Mouse (Mus musculus): ENCODE results near the gene Lancl1. TPM values are rescaled to one million over a fixed set of nuclear protein-coding genes. Genes with fewer than 3 reads are reported as not detected.
A peak's percentile ranks its signal among the peaks of the same experiment; 100 is the strongest.

The Lancl1 gene
- total and polyA plus RNA-seq, 3 experiments, result 29.3 to 50.3 TPM; not detected in 1

GRCm38 (mm10) chr1:67042583-67042982 is 3.9 kb upstream of the Lancl1 start:
- Histone ChIP-seq H3K27me3 (ENCODE audit: control insufficient read depth in 1 of 2, insufficient read depth in 2 of 2, low read length in 2 of 2) (no peaks in the 10 kb centered on the region), H3K9me3 (replicated peaks; ENCODE audit: insufficient read depth, low read length) (no peaks in the 10 kb centered on the region), H3K36me3 (ENCODE audit: control insufficient read depth in 1 of 2, insufficient read depth in 2 of 2, low read length in 2 of 2) (peaks cover 0 to 5% of the 10 kb centered on the region in 2 experiments; a peak in 1 of 4 replicates), H3K27ac (ENCODE audit: control insufficient read depth, low read depth, low read length) (no peak overlapping the region), H3K79me2 (ENCODE audit: control insufficient read depth, insufficient read depth, low read length, poor library complexity) (peaks cover 4% of the 10 kb centered on the region; the same call in 1 of the 2 replicates), H3K4me1 (ENCODE audit: control insufficient read depth in 1 of 2, insufficient read depth in 2 of 2, low read length in 2 of 2) (peaks cover 0 to 4% of the 10 kb centered on the region in 2 experiments; a peak in 3 of 4 replicates), H3K4me3 (ENCODE audit: control insufficient read depth in 1 of 2, insufficient read depth in 1 of 2, low read depth in 2 of 2, low read length in 2 of 2) (no peak overlapping the region), H3K9ac (ENCODE audit: control insufficient read depth, low read depth, low read length, poor library complexity, severe bottlenecking) (no peak overlapping the region)
- no peak for DNase-seq (ENCODE audit: low read depth, low spot score)
- TF ChIP-seq MXI1 (IDR thresholded peaks at IDR 0.05; ENCODE audit: low read depth, low read length) (no peak), GATA1 (IDR thresholded peaks at IDR 0.05; ENCODE audit: low read depth, low read length) (no peak), MAX (IDR thresholded peaks at IDR 0.05; ENCODE audit: low read length) (no peak), NRF1 (IDR thresholded peaks at IDR 0.05; ENCODE audit: insufficient read depth, low read depth, low read length, poor library complexity, severe bottlenecking) (no peak), NELFE (IDR thresholded peaks at IDR 0.05; ENCODE audit: low read depth, low read length) (no peak), POLR2AphosphoS2 (IDR thresholded peaks at IDR 0.05; ENCODE audit: low read length) (no peak), UBTF (IDR thresholded peaks at IDR 0.05; ENCODE audit: borderline replicate concordance, insufficient read depth, low read depth, low read length) (no peak), JUND (IDR thresholded peaks at IDR 0.05; ENCODE audit: low read depth, low read length) (no peak), BHLHE40 (IDR thresholded peaks at IDR 0.05; ENCODE audit: borderline replicate concordance, low read depth, low read length) (no peak)

GRCm38 (mm10) chr1:67039083-67039482 is 411 bp upstream of the Lancl1 start:
- Histone ChIP-seq H3K4me3 (ENCODE audit: control insufficient read depth in 1 of 2, insufficient read depth in 1 of 2, low read depth in 2 of 2, low read length in 2 of 2) (peak overlapping the region; percentile 72 to 94), H3K9ac (ENCODE audit: control insufficient read depth, low read depth, low read length, poor library complexity, severe bottlenecking) (peak overlapping the region; percentile 56)
- no peak for TF ChIP-seq CHD1 (IDR thresholded peaks at IDR 0.05; ENCODE audit: low read depth, low read length)
- TF ChIP-seq MAFK (IDR thresholded peaks at IDR 0.05; ENCODE audit: borderline replicate concordance, low read depth, low read length), result no peak
- no peak for TF ChIP-seq SMC3 (IDR thresholded peaks at IDR 0.05; ENCODE audit: low read depth, low read length)
- TF ChIP-seq MYB (IDR thresholded peaks at IDR 0.05; ENCODE audit: low read depth, low read length), result no peak
- TF ChIP-seq MAX (IDR thresholded peaks at IDR 0.05; ENCODE audit: low read length), result peak; percentile 69
- no peak for TF ChIP-seq BHLHE40 (IDR thresholded peaks at IDR 0.05; ENCODE audit: borderline replicate concordance, low read depth, low read length)
- TF ChIP-seq POLR2A (IDR thresholded peaks at IDR 0.05; ENCODE audit: control insufficient read depth in 1 of 2, insufficient read depth in 1 of 2, low read depth in 1 of 2, low read length in 2 of 2, poor library complexity in 1 of 2), result no peak
- peak; percentile 69 for TF ChIP-seq SIN3A (IDR thresholded peaks at IDR 0.05; ENCODE audit: low read length)
- peak; percentile 60; the same call in 1 of the 2 replicates for TF ChIP-seq USF1 (IDR thresholded peaks at IDR 0.05; ENCODE audit: low read depth, low read length)
- TF ChIP-seq ZMIZ1 (IDR thresholded peaks at IDR 0.05; ENCODE audit: low read depth, low read length), result no peak
- TF ChIP-seq KAT2A (conservative IDR thresholded peaks at IDR 0.05; ENCODE audit: low read depth, low read length), result no peak
- no peak for TF ChIP-seq TCF12 (IDR thresholded peaks at IDR 0.05; ENCODE audit: low read depth, low read length)
- TF ChIP-seq ETS1 (IDR thresholded peaks at IDR 0.05; ENCODE audit: low read depth, low read length), result no peak
- 0 out of 2 replicates have a peak, but pooled peaks have one; percentile 4 for TF ChIP-seq MYC (IDR thresholded peaks at IDR 0.05; ENCODE audit: low read depth, low read length)
- TF ChIP-seq TBP (IDR thresholded peaks at IDR 0.05; ENCODE audit: low read depth, low read length), result no peak
- TF ChIP-seq ZKSCAN1 (IDR thresholded peaks at IDR 0.05; ENCODE audit: low read depth, low read length), result no peak
- no peak for TF ChIP-seq CHD2 (IDR thresholded peaks at IDR 0.05; ENCODE audit: low read length)
- no peak for TF ChIP-seq POLR2AphosphoS2 (IDR thresholded peaks at IDR 0.05; ENCODE audit: low read length)
- TF ChIP-seq RCOR1 (IDR thresholded peaks at IDR 0.05; ENCODE audit: low read depth, low read length), result no peak
- TF ChIP-seq ZNF384 (IDR thresholded peaks at IDR 0.05; ENCODE audit: low read depth, low read length), result no peak
- TF ChIP-seq GATA1 (IDR thresholded peaks at IDR 0.05; ENCODE audit: low read depth, low read length), result no peak
- TF ChIP-seq GABPA (IDR thresholded peaks at IDR 0.05; ENCODE audit: low read depth, low read length), result no peak
- TF ChIP-seq NELFE (IDR thresholded peaks at IDR 0.05; ENCODE audit: low read depth, low read length), result no peak
- TF ChIP-seq RAD21 (IDR thresholded peaks at IDR 0.05; ENCODE audit: low read depth, low read length), result no peak
- TF ChIP-seq CTCF (IDR thresholded peaks at IDR 0.05 in 2 of 3, conservative IDR thresholded peaks at IDR 0.05 in 1 of 3; ENCODE audit: control insufficient read depth in 1 of 3, insufficient read depth in 1 of 3, low read depth in 2 of 3, low read length in 3 of 3, poor library complexity in 1 of 3, severe bottlenecking in 1 of 3), result no peak
- TF ChIP-seq MEF2A (IDR thresholded peaks at IDR 0.05; ENCODE audit: extremely low read depth, insufficient replicate concordance, low read depth, low read length, poor library complexity, severe bottlenecking), result no peak
- TF ChIP-seq E2F4 (IDR thresholded peaks at IDR 0.05; ENCODE audit: borderline replicate concordance, low read depth, low read length), result no peak
- 0 out of 2 replicates have a peak, but pooled peaks have one; percentile 4 for TF ChIP-seq NRF1 (IDR thresholded peaks at IDR 0.05; ENCODE audit: insufficient read depth, low read depth, low read length, poor library complexity, severe bottlenecking)

More at GRCm38 (mm10) chr1:67039083-67039482, 411 bp upstream of the Lancl1 start:
- Histone ChIP-seq H3K79me2 (ENCODE audit: control insufficient read depth, insufficient read depth, low read length, poor library complexity) (peaks cover 7% of the 10 kb centered on the region; the same call in 1 of the 2 replicates), H3K27ac (ENCODE audit: control insufficient read depth, low read depth, low read length) (no peak overlapping the region), H3K27me3 (ENCODE audit: control insufficient read depth in 1 of 2, insufficient read depth in 2 of 2, low read length in 2 of 2) (no peaks in the 10 kb centered on the region), H3K4me1 (ENCODE audit: control insufficient read depth in 1 of 2, insufficient read depth in 2 of 2, low read length in 2 of 2) (peaks cover 0 to 4% of the 10 kb centered on the region in 2 experiments; a peak in 3 of 4 replicates), H3K36me3 (ENCODE audit: control insufficient read depth in 1 of 2, insufficient read depth in 2 of 2, low read length in 2 of 2) (peaks cover 0 to 5% of the 10 kb centered on the region in 2 experiments; a peak in 1 of 4 replicates), H3K9me3 (replicated peaks; ENCODE audit: insufficient read depth, low read length) (no peaks in the 10 kb centered on the region)
- no peak for DNase-seq (ENCODE audit: low read depth, low spot score)

All from MEL (cell line).